Mouse (Mus musculus) heart, embryonic 11.5 days (tissue): ENCODE results near the gene Dip2a. TPM values are rescaled to one million over a fixed set of nuclear protein-coding genes. Genes with fewer than 3 reads are reported as not detected.

Experiments used
- ATAC-seq: fragments of 200-750 bp; cut with Nextera tagmentation; replicated peaks from 2 replicates; pipeline ENCODE4 v1.8.0; 2017; ENCODE audit warnings: moderate library complexity; ENCODE audit not compliant: insufficient number of reproducible peaks, low FRiP score, low TSS enrichment
- H3K27ac ChIP-seq: fragments of 300-500 bp; sonication (generic); 2 replicates; pipeline ENCODE4 v1.5.1; 2014; ENCODE audit warnings: mild to moderate bottlenecking, low read depth, low read length
- H3K27me3 ChIP-seq: fragments of 300-500 bp; sonication (generic); 2 replicates; pipeline ENCODE4 v1.6.1; 2014; ENCODE audit warnings: mild to moderate bottlenecking, low read length, mixed read lengths; ENCODE audit not compliant: control insufficient read depth, insufficient read depth
- H3K36me3 ChIP-seq: fragments of 300-500 bp; sonication (generic); 2 replicates; pipeline ENCODE4 v1.6.1; 2014; ENCODE audit warnings: mild to moderate bottlenecking, low read length, moderate library complexity, mixed read lengths; ENCODE audit not compliant: control insufficient read depth, insufficient read depth
- H3K4me1 ChIP-seq: fragments of 300-500 bp; sonication (generic); 2 replicates; pipeline ENCODE4 v1.6.1; 2014; ENCODE audit warnings: low read length; ENCODE audit not compliant: control insufficient read depth, insufficient read depth
- H3K4me2 ChIP-seq: fragments of 300-500 bp; sonication (generic); 2 replicates; pipeline ENCODE4 v1.6.1; 2014; ENCODE audit warnings: mild to moderate bottlenecking, moderate library complexity
- H3K4me3 ChIP-seq: fragments of 300-500 bp; sonication (generic); 2 replicates; pipeline ENCODE4 v1.5.1; 2014; ENCODE audit warnings: low read depth, low read length
- H3K9ac ChIP-seq: fragments of 300-500 bp; sonication (generic); 2 replicates; pipeline ENCODE4 v1.6.1; 2014; ENCODE audit warnings: mild to moderate bottlenecking, low read depth, low read length, moderate library complexity
- H3K9me3 ChIP-seq: fragments of 300-500 bp; sonication (generic); replicated peaks from 2 replicates; pipeline ENCODE4 v1.6.1; 2016; ENCODE audit warnings: low read length; ENCODE audit not compliant: control insufficient read depth
- WGBS: fragments of 180-500 bp; shearing (Covaris S2); extraction: QIAGEN DNeasy Blood & Tissue Kit; methylation state at CpG from one replicate; pipeline ENCODE4 v1.1.7; 2014; ENCODE audit not compliant: insufficient replicate concordance; 5-methylcytosine and 5-hydroxymethylcytosine counted together
- polyA plus RNA-seq: library from polyadenylated mRNA; unstranded; fragments of >200 nt; fragmentation: Nextera tagmentation; extraction: Ambion mirVana; gene quantifications from 2 replicates; pipeline ENCODE4 v1.2.1, GENCODE M21; 2014

Dip2a gene
- polyA plus RNA-seq = 5.6 and 5.7 TPM in 2 replicates

DNA sequence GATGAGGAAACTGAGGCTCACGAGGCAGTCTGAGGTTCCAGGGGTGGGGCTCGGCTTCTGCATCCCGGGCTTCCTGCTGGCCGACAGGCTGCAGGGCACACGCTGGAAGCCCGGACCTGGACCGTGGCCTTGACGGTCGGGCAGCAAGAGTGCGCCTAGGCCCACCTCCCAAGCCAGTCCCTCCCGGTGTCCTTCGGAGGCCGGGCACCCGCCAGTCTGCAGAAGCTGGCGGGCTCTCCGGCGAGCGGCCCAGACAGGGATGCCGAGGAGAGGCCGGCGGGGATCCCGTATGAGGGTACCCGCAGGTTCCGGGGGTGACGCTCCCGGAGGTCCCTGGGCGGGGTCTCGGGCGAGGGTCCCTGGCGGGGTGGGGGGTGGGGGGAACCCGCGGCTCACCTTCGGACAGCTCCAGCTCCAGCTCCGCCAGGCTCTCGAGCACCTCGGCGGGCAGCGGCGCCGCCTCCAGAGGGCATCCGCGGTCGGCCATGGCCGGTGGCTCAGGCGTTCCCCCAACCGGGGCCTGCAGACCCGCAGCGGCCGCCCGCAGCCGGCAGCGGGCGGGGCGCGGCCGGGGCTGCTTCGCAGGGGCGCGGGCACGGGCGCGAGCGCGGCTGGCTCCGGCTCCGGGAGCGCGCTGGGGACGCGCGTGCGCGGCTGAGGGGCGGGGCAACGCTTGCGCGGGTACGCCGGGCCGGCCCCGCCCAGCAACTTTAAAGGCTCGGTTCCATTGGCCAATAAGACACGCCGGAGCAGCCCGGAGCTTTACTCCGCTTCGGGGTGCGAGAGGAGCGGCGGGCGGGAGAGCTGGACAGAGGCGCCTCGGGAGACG, at the start of gene Dip2a:
TSS of gene Dip2a (minus strand) at position 581 of the 829 bp plus-strand sequence.
- Histone ChIP-seq H3K9me3 (no peaks in the 10 kb centered on the region), H3K27ac (peak within 1 kb of the TSS; percentile 77), H3K4me1 (peaks cover 12% of the 10 kb centered on the region), H3K27me3 (no peaks in the 10 kb centered on the region), H3K4me3 (peak within 1 kb of the TSS; percentile 78), H3K36me3 (no peaks in the 10 kb centered on the region), H3K9ac (peak within 1 kb of the TSS; percentile 89), H3K4me2 (peak within 1 kb of the TSS; percentile 71)
- WGBS = under 1% methylated on average over 83 of the region's 94 CpGs
- peak; percentile 87 for ATAC-seq

DNA sequence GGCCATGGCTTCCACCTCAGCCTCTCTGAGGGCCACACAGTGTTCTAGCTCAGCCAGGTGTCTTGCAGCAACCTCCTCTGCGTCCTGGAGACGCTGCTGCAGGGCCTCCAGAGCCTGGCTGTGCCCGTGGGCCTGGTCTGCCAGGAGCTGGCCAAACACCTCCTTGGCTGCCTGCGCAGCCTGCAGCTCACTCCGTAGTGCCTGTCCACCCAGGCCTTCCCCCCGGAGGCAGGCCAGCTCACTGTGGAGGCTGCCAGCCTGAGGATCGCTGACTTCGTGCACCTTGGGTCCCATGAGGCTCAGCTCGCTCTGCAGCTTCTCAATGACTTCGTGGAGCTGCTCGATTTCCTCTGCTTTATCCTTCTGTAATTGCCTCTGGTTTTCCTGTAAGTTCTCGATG, 47.5 kb upstream of the Dip2a start:
- no peaks in the 10 kb centered on the region for H3K27me3 ChIP-seq
- no peak overlapping the region for H3K9ac ChIP-seq
- ATAC-seq = no peak
- no peak overlapping the region for H3K27ac ChIP-seq
- H3K36me3 ChIP-seq = peaks cover 27% of the 10 kb centered on the region
- WGBS = 91% methylated on average over 12 of the region's 12 CpGs
- no peaks in the 10 kb centered on the region for H3K9me3 ChIP-seq
- H3K4me1 ChIP-seq = no peaks in the 10 kb centered on the region
- H3K4me2 ChIP-seq = no peak overlapping the region
- no peak overlapping the region for H3K4me3 ChIP-seq

DNA sequence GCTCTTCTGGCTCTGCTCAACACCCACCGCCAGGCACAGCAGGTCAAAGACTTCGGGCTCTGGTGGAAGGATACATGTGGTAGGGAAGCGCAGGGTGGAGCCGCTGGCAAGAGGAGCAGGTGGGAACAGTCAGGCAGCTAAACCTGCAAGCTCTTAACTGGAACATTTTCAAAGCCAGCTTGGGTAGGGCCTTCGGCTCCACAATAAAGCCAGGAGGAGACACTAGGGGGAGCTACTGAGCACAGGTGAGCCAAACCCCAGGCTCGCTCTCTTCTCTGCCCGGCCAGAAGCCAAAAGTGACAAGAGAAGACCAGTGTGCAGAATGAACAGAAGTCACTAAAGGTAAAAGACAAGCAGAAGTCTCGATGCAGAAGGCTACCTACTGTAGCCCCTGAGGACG, 46.7 kb upstream of the Dip2a start:
- no peaks in the 10 kb centered on the region for H3K27me3 ChIP-seq
- 90% methylated on average over 9 of the region's 9 CpGs for WGBS

DNA sequence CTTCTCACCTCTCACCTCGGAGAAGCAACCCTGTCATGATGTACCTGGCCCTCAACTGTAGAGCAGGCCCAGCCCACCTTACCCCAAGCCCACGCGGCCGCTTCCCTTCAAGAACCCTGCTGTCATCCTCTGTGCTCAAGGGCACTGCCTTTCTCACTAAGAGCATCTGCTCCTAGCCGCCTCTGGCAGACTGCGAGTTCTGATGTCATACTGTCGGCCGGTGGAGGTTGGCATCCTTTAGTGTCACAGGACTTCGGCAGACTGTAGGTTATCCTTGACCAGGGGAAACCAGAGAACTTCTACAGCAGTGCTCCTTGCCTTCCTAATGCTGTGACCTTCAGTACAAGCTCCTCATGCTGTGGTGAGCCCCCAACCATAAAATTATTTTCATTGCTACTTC, 46.1 kb upstream of the Dip2a start:
- Histone ChIP-seq H3K4me1 (no peaks in the 10 kb centered on the region), H3K9ac (no peak overlapping the region), H3K27me3 (no peaks in the 10 kb centered on the region), H3K27ac (no peak overlapping the region), H3K4me3 (no peak overlapping the region), H3K36me3 (peaks cover 27% of the 10 kb centered on the region), H3K4me2 (no peak overlapping the region), H3K9me3 (no peaks in the 10 kb centered on the region)
- ATAC-seq = no peak
- WGBS = 92% methylated on average over 9 of the region's 9 CpGs

More for the DNA sequence above, 46.7 kb upstream of the Dip2a start:
- Histone ChIP-seq H3K4me3 (no peak overlapping the region), H3K36me3 (peaks cover 27% of the 10 kb centered on the region), H3K9me3 (no peaks in the 10 kb centered on the region), H3K27ac (no peak overlapping the region), H3K4me1 (no peaks in the 10 kb centered on the region), H3K9ac (no peak overlapping the region), H3K4me2 (no peak overlapping the region)
- ATAC-seq = no peak

DNA sequence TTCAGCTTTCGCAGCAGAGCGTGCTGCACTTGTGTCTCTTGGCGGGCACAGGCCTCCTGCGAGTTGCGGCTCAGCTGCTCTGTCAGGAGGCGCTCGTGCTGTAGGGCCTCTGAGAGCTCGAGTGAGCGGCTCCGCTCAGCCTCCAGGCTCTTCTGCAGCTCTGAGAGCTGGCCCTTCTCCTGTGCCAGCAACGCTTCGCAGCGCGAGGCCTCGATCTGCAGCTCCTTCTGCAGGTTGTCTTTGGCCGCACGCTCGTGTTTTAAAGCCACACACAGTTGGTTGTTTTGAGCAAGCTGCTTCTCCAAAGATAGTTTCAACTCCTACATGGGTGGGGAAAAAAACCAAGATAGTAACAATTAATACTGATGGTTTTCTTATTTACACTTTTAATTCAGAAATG, 29.9 kb upstream of the Dip2a start:
- 92% methylated on average over 18 of the region's 18 CpGs for WGBS
- Histone ChIP-seq H3K9ac (no peak overlapping the region), H3K36me3 (peaks cover 25% of the 10 kb centered on the region), H3K27ac (no peak overlapping the region), H3K9me3 (no peaks in the 10 kb centered on the region), H3K27me3 (no peaks in the 10 kb centered on the region), H3K4me1 (no peaks in the 10 kb centered on the region), H3K4me3 (no peak overlapping the region), H3K4me2 (no peak overlapping the region)
- ATAC-seq = no peak

DNA sequence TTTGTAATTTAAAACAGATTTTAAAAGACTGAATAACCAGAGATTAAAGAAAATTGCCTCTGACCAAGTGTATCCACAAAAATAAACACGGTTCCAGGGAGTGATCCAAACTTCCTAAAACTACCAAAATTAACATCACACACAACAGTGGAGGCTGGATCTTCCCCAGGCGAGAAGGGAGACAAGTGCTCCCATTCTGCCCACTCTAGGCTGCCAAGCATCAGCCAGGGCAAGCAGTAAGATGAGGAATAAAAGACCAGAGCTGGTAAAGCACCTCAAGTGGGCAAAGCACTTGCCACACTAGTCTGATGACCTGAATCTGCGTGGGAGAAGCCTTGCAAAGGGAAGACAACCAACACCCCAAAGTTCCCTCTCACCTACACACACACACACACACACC, 26.6 kb upstream of the Dip2a start:
- H3K36me3 ChIP-seq = peaks cover 16% of the 10 kb centered on the region
- H3K4me1 ChIP-seq = no peaks in the 10 kb centered on the region
- WGBS = 89% methylated on average over 3 of the region's 3 CpGs
- no peak for ATAC-seq
- H3K27ac ChIP-seq = no peak overlapping the region
- no peak overlapping the region for H3K9ac ChIP-seq
- H3K27me3 ChIP-seq = no peaks in the 10 kb centered on the region
- H3K4me2 ChIP-seq = no peak overlapping the region
- H3K9me3 ChIP-seq = no peaks in the 10 kb centered on the region
- no peak overlapping the region for H3K4me3 ChIP-seq

DNA sequence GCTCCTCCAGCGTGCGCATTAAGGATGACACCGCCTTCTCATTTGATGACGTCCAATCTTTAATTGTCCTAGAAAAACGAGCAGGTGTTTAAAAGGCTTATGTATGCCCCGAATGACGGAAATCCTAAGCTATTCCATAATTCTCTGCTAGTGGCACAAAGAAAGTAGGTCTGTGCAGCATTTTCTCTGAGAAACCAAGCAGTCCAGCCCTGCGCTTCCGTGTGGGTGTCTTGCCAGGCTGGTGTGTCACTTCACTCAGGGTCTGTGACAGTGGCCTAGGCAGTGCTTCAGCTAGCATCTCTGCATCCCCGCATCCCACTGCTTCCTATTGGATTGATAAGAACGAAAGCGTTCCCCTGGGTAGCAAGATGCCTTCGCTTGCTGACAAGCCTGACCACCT, 23.7 kb upstream of the Dip2a start:
- Histone ChIP-seq H3K4me3 (no peak overlapping the region), H3K27ac (no peak overlapping the region), H3K4me2 (no peak overlapping the region), H3K36me3 (peaks cover 11% of the 10 kb centered on the region), H3K9me3 (no peaks in the 10 kb centered on the region), H3K9ac (no peak overlapping the region), H3K4me1 (no peaks in the 10 kb centered on the region), H3K27me3 (no peaks in the 10 kb centered on the region)
- WGBS = 89% methylated on average over 13 of the region's 13 CpGs
- no peak for ATAC-seq

DNA sequence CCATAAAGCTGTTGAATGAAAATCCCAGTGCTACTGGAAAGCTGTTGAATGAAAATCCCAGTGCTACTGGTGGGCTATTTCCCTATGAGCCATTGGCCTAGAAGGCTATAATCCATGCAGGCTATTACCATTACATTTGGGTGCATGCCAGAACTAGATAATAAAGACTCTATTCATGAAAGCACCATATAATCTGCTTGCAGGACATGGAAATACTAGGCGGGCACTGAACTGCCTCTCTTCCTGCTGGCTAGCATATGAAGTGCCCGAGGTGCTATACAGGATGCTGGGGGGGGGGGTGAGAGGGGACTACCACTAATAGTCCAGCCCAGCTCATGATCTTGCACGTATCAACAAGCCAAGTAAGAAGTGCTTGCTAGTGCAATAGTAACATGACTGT, 18.1 kb upstream of the Dip2a start:
- no peak overlapping the region for H3K4me2 ChIP-seq
- peaks cover 13% of the 10 kb centered on the region for H3K36me3 ChIP-seq
- H3K9me3 ChIP-seq = no peaks in the 10 kb centered on the region
- H3K9ac ChIP-seq = no peak overlapping the region
- WGBS = 70% methylated on average over 3 of the region's 3 CpGs
- no peak overlapping the region for H3K4me3 ChIP-seq
- no peak overlapping the region for H3K27ac ChIP-seq
- no peaks in the 10 kb centered on the region for H3K27me3 ChIP-seq
- ATAC-seq = no peak
- no peaks in the 10 kb centered on the region for H3K4me1 ChIP-seq

DNA sequence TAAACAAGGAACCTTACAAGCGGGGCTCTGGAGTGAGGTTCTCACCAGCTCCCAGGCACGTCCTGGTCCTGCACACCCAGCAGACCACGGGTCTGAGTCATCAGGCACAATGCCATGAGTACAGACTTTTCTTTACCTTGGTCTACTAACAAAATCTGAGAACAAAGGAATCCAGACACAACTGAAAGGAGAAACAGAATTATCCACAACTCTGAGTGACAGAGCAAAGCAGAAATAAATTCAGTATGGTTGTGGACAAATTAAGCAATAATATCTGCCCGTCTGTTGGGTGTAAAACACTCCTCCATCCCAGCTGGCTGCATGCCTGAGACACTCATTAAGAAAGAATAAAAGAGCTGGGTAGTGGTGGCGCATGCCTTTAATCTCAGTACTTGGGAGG, 13.4 kb upstream of the Dip2a start:
- no peak for ATAC-seq
- H3K9me3 ChIP-seq = no peaks in the 10 kb centered on the region
- no peak overlapping the region for H3K4me3 ChIP-seq
- H3K4me2 ChIP-seq = no peak overlapping the region
- no peak overlapping the region for H3K9ac ChIP-seq
- peaks cover 11% of the 10 kb centered on the region for H3K36me3 ChIP-seq
- no peaks in the 10 kb centered on the region for H3K4me1 ChIP-seq
- no peaks in the 10 kb centered on the region for H3K27me3 ChIP-seq
- whole genome bisulfite sequencing = 88% methylated on average over 5 of the region's 5 CpGs
- H3K27ac ChIP-seq = no peak overlapping the region
